Mouse (Mus musculus): ENCODE measurements around the gene Srd5a2.

DNA sequence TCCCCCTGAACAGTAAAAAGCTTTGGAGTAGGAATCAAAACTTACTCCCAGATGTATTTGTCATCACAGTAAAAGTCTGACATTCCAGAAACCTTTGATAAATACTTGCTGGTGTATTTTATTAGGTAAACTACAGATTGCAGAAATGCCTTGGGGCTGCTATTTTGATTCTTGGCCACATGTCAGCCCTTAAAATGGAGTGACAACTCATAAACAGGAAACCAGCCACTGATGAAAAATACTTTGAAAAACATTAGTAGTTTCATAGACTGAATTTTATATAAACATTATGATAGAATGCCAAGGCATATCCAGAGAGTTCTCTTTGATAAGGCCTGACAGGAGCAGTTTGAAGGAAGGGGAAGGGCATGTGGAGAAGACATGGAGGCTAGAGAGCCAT lies 71.7 kb downstream of the Srd5a2 start:
- TF ChIP-seq CTCF (IDR thresholded peaks at IDR 0.05), result no peak
- TF ChIP-seq POLR2A (IDR thresholded peaks at IDR 0.05; ENCODE audit: insufficient read depth, low read depth, low read length), result no peak
